Mouse (Mus musculus) kidney, embryonic 15.5 days (tissue): ENCODE data around the gene Wdr77. TPM values are rescaled to one million over a fixed set of nuclear protein-coding genes. Genes with fewer than 3 reads are reported as not detected.
"Not testable (repeated sequence)": the region's sequence is repeated elsewhere in the genome, so short reads cannot be mapped to it uniquely, and the experiment has no call there.

ENCODE experiments used
- ATAC-seq: fragments of 200-750 bp; cut with Nextera tagmentation; replicated peaks from 2 replicates; pipeline ENCODE4 v1.8.0; 2017; ENCODE audit warnings: moderate TSS enrichment; ENCODE audit not compliant: low FRiP score
- H3K27ac ChIP-seq: fragments of 300-500 bp; sonication (generic); 2 replicates; pipeline ENCODE4 v1.5.1; 2015; ENCODE audit warnings: mild to moderate bottlenecking, inconsistent platforms
- H3K27me3 ChIP-seq: fragments of 300-500 bp; sonication (generic); 2 replicates; pipeline ENCODE4 v1.6.1; 2015; ENCODE audit warnings: inconsistent platforms
- H3K36me3 ChIP-seq: fragments of 300-500 bp; sonication (generic); 2 replicates; pipeline ENCODE4 v1.6.1; 2015; ENCODE audit warnings: inconsistent platforms
- H3K4me1 ChIP-seq: fragments of 300-500 bp; sonication (generic); 2 replicates; pipeline ENCODE4 v1.6.1; 2015; ENCODE audit warnings: inconsistent platforms
- H3K4me2 ChIP-seq: fragments of 300-500 bp; sonication (generic); 2 replicates; pipeline ENCODE4 v1.6.1; 2015; ENCODE audit warnings: moderate library complexity, mild to moderate bottlenecking, inconsistent platforms
- H3K4me3 ChIP-seq: fragments of 300-500 bp; sonication (generic); replicated peaks from 2 replicates; pipeline ENCODE4 v1.5.1; 2015; ENCODE audit warnings: mild to moderate bottlenecking, inconsistent platforms
- H3K9ac ChIP-seq: fragments of 300-500 bp; sonication (generic); 2 replicates; pipeline ENCODE4 v1.6.1; 2015; ENCODE audit warnings: mild to moderate bottlenecking, inconsistent platforms
- H3K9me3 ChIP-seq: fragments of 300-500 bp; sonication (generic); replicated peaks from 2 replicates; pipeline ENCODE4 v1.6.1; 2016; ENCODE audit warnings: inconsistent platforms
- WGBS: fragments of 180-500 bp; shearing (Covaris S2); methylation state at CpG from one replicate; pipeline ENCODE4 v1.1.7; 2015; ENCODE audit warnings: mixed read lengths; 5-methylcytosine and 5-hydroxymethylcytosine counted together
- polyA plus RNA-seq: library from polyadenylated mRNA; unstranded; fragments of >200 nt; fragmentation: Nextera tagmentation; extraction: Ambion mirVana; gene quantifications from 2 replicates; pipeline ENCODE4 v1.2.1, GENCODE M21; 2015

Wdr77 gene
- 151 and 158 TPM in 2 replicates for polyA plus RNA-seq

GRCm38 (mm10) chr3:105958974-105959580 is at the start of gene Wdr77:
TSS of gene Wdr77 (plus strand) at chr3:105959369.
- H3K27ac ChIP-seq: peak within 1 kb of the TSS; percentile 90
- peaks cover 59% of the 10 kb centered on the region for H3K36me3 ChIP-seq
- H3K4me3 ChIP-seq: peak within 1 kb of the TSS; percentile 98
- 0% methylated on average over 52 of the region's 52 CpGs for WGBS
- no peaks in the 10 kb centered on the region for H3K27me3 ChIP-seq
- peak; percentile 98 for ATAC-seq
- H3K9me3 ChIP-seq: no peaks in the 10 kb centered on the region
- peak within 1 kb of the TSS; percentile 94 for H3K9ac ChIP-seq
- peak within 1 kb of the TSS; percentile 84 for H3K4me2 ChIP-seq
- peaks cover 29% of the 10 kb centered on the region for H3K4me1 ChIP-seq

GRCm38 (mm10) chr3:105910519-105911190 is 48.5 kb upstream of the Wdr77 start:
- H3K27ac ChIP-seq: no peak overlapping the region
- no peaks in the 10 kb centered on the region for H3K27me3 ChIP-seq
- 0 out of 2 replicates have a peak, but pooled peaks cover 3% of the 10 kb centered on the region for H3K4me1 ChIP-seq
- 79% methylated on average over 11 of the region's 11 CpGs for WGBS
- H3K4me3 ChIP-seq: no peak overlapping the region
- ATAC-seq: no peak
- H3K9me3 ChIP-seq: no peaks in the 10 kb centered on the region
- H3K9ac ChIP-seq: no peak overlapping the region
- H3K4me2 ChIP-seq: no peak overlapping the region
- H3K36me3 ChIP-seq: no peaks in the 10 kb centered on the region

- no peak overlapping the region for H3K4me3 ChIP-seq
- H3K9me3 ChIP-seq: no peaks in the 10 kb centered on the region
- H3K4me1 ChIP-seq: 0 out of 2 replicates have a peak, but pooled peaks cover 3% of the 10 kb centered on the region
- WGBS: 52% methylated on average over 9 of the region's 9 CpGs
- no peaks in the 10 kb centered on the region for H3K27me3 ChIP-seq
- H3K9ac ChIP-seq: no peak overlapping the region
- no peaks in the 10 kb centered on the region for H3K36me3 ChIP-seq
- ATAC-seq: no peak
- no peak overlapping the region for H3K27ac ChIP-seq
- H3K4me2 ChIP-seq: no peak overlapping the region
Measured at GRCm38 (mm10) chr3:105912097-105912880, 46.9 kb upstream of the Wdr77 start.

- no peak overlapping the region for H3K4me3 ChIP-seq
- no peak overlapping the region for H3K9ac ChIP-seq
- H3K27me3 ChIP-seq: no peaks in the 10 kb centered on the region
- H3K36me3 ChIP-seq: no peaks in the 10 kb centered on the region
- H3K27ac ChIP-seq: no peak overlapping the region
- no peak overlapping the region for H3K4me2 ChIP-seq
- no peaks in the 10 kb centered on the region for H3K9me3 ChIP-seq
- ATAC-seq: no peak
- 0 out of 2 replicates have a peak, but pooled peaks cover 3% of the 10 kb centered on the region for H3K4me1 ChIP-seq
- 46% methylated on average over 10 of the region's 10 CpGs for WGBS
Measured at GRCm38 (mm10) chr3:105913839-105914681, 45.1 kb upstream of the Wdr77 start.

GRCm38 (mm10) chr3:105915281-105915680 is 43.9 kb upstream of the Wdr77 start:
- H3K27ac ChIP-seq: no peak overlapping the region

GRCm38 (mm10) chr3:105916455-105916854 is 42.7 kb upstream of the Wdr77 start:
- ATAC-seq, H3K9me3 ChIP-seq, H3K4me3 ChIP-seq, H3K27me3 ChIP-seq, H3K4me1 ChIP-seq, H3K36me3 ChIP-seq, H3K4me2 ChIP-seq, H3K9ac ChIP-seq, H3K27ac ChIP-seq: not testable (repeated sequence)

More at GRCm38 (mm10) chr3:105915281-105915680, 43.9 kb upstream of the Wdr77 start:
- no peak overlapping the region for H3K4me3 ChIP-seq
- no peaks in the 10 kb centered on the region for H3K36me3 ChIP-seq
- H3K4me2 ChIP-seq: no peak overlapping the region
- ATAC-seq: no peak
- WGBS: 30% methylated on average over 1 of the region's 1 CpGs
- 0 out of 2 replicates have a peak, but pooled peaks cover 3% of the 10 kb centered on the region for H3K4me1 ChIP-seq
- H3K9me3 ChIP-seq: no peaks in the 10 kb centered on the region
- H3K27me3 ChIP-seq: no peaks in the 10 kb centered on the region
- no peak overlapping the region for H3K9ac ChIP-seq

- H3K9ac ChIP-seq: no peak overlapping the region
- no peaks in the 10 kb centered on the region for H3K9me3 ChIP-seq
- no peak for ATAC-seq
- 0 out of 2 replicates have a peak, but pooled peaks cover 3% of the 10 kb centered on the region for H3K4me1 ChIP-seq
- H3K27ac ChIP-seq: no peak overlapping the region
- WGBS: 65% methylated on average over 10 of the region's 10 CpGs
- no peak overlapping the region for H3K4me2 ChIP-seq
- H3K4me3 ChIP-seq: no peak overlapping the region
- no peaks in the 10 kb centered on the region for H3K36me3 ChIP-seq
- no peaks in the 10 kb centered on the region for H3K27me3 ChIP-seq
Measured at GRCm38 (mm10) chr3:105917656-105918354, 41.4 kb upstream of the Wdr77 start.

GRCm38 (mm10) chr3:105918355-105918745 is 40.8 kb upstream of the Wdr77 start:
- H3K9me3 ChIP-seq: no peaks in the 10 kb centered on the region
- no peak overlapping the region for H3K27ac ChIP-seq
- no peaks in the 10 kb centered on the region for H3K27me3 ChIP-seq
- H3K4me2 ChIP-seq: no peak overlapping the region
- no peaks in the 10 kb centered on the region for H3K36me3 ChIP-seq
- no peak overlapping the region for H3K9ac ChIP-seq
- 0 out of 2 replicates have a peak, but pooled peaks cover 3% of the 10 kb centered on the region for H3K4me1 ChIP-seq
- no peak overlapping the region for H3K4me3 ChIP-seq
- ATAC-seq: no peak
- 72% methylated on average over 3 of the region's 3 CpGs for WGBS

- ATAC-seq, H3K27ac ChIP-seq, H3K9me3 ChIP-seq, H3K4me3 ChIP-seq, H3K9ac ChIP-seq, H3K36me3 ChIP-seq, H3K27me3 ChIP-seq, H3K4me1 ChIP-seq, H3K4me2 ChIP-seq: not testable (repeated sequence)
Measured at GRCm38 (mm10) chr3:105920743-105921142, 38.4 kb upstream of the Wdr77 start.

GRCm38 (mm10) chr3:105921959-105922358 is 37.2 kb upstream of the Wdr77 start:
- Histone ChIP-seq H3K4me1 (no peaks in the 10 kb centered on the region), H3K9ac (no peak overlapping the region), H3K27ac (no peak overlapping the region), H3K4me3 (no peak overlapping the region), H3K9me3 (no peaks in the 10 kb centered on the region), H3K27me3 (no peaks in the 10 kb centered on the region), H3K36me3 (no peaks in the 10 kb centered on the region), H3K4me2 (no peak overlapping the region)
- 76% methylated on average over 2 of the region's 2 CpGs for WGBS
- ATAC-seq: no peak

GRCm38 (mm10) chr3:105924616-105925015 is 34.6 kb upstream of the Wdr77 start:
- Histone ChIP-seq H3K36me3 (no peaks in the 10 kb centered on the region), H3K27me3 (no peaks in the 10 kb centered on the region), H3K27ac (no peak overlapping the region), H3K9ac (no peak overlapping the region), H3K4me3 (no peak overlapping the region), H3K9me3 (no peaks in the 10 kb centered on the region), H3K4me1 (peaks cover 6% of the 10 kb centered on the region; the same call in 1 of the 2 replicates), H3K4me2 (no peak overlapping the region)
- WGBS: 85% methylated on average over 9 of the region's 9 CpGs
- ATAC-seq: no peak
